Mouse (Mus musculus) heart, adult 2 months (tissue): ENCODE data around the gene Plcb4. TPM values are rescaled to one million over a fixed set of nuclear protein-coding genes. Genes with fewer than 3 reads are reported as not detected.

Experiments
- DNase-seq, 2 experiments: peaks; one replicate each; pipeline ENCODE4 v3.0.0; 2021
- H3K27ac ChIP-seq: fragments of 200-600 bp; 2 replicates; pipeline ENCODE4 v1.8.1; 2022
- H3K27me3 ChIP-seq: fragments of 200-500 bp; 2 replicates; pipeline ENCODE4 v1.6.1; 2012; ENCODE audit warnings: mild to moderate bottlenecking, low read length, inconsistent platforms, mixed read lengths; ENCODE audit not compliant: control insufficient read depth, insufficient read depth
- H3K36me3 ChIP-seq: fragments of 200-500 bp; 2 replicates; pipeline ENCODE4 v1.6.1; 2012; ENCODE audit warnings: low read length, inconsistent platforms; ENCODE audit not compliant: control insufficient read depth, insufficient read depth
- H3K4me1 ChIP-seq: fragments of 200-500 bp; 2 replicates; pipeline ENCODE4 v1.6.1; 2011; ENCODE audit warnings: low read length; ENCODE audit not compliant: control insufficient read depth, insufficient read depth
- H3K4me3 ChIP-seq: fragments of 200-600 bp; 2 replicates; pipeline ENCODE4 v1.8.1; 2022
- H3K79me2 ChIP-seq: fragments of 200-500 bp; replicated peaks from 2 replicates; pipeline ENCODE4 v1.6.1; 2012; ENCODE audit warnings: mild to moderate bottlenecking, inconsistent platforms, low read length, moderate library complexity, mixed read lengths; ENCODE audit not compliant: control insufficient read depth, insufficient read depth
- H3K9ac ChIP-seq: fragments of 200-500 bp; 2 replicates; pipeline ENCODE4 v1.6.1; 2012; ENCODE audit warnings: low read depth, mild to moderate bottlenecking, control low read depth, inconsistent platforms, low read length, mixed read lengths
- CTCF ChIP-seq: fragments of 200-600 bp; IDR thresholded peaks from 2 replicates; pipeline ENCODE4 v1.8.1; 2022; ENCODE audit warnings: antibody characterized with exemption, mild to moderate bottlenecking, moderate library complexity
- EP300 ChIP-seq: fragments of 200-500 bp; IDR thresholded peaks from 2 replicates; pipeline ENCODE4 v1.6.1; 2011; ENCODE audit warnings: low read depth, low read length, control low read depth; ENCODE audit not compliant: insufficient read depth
- POLR2A ChIP-seq: fragments of 200-500 bp; IDR thresholded peaks from 2 replicates; pipeline ENCODE4 v1.6.1; 2011; ENCODE audit warnings: mild to moderate bottlenecking, low read depth, low read length, control low read depth; ENCODE audit not compliant: insufficient read depth
- WGBS: fragments of 180-500 bp; shearing (Covaris S2); methylation state at CpG from one replicate; pipeline ENCODE4 v1.1.7; 2018; 5-methylcytosine and 5-hydroxymethylcytosine counted together
- intact Hi-C: fragments of 180-260 bp; cut with DNase I; formaldehyde crosslinking; loops from one replicate; pipeline ENCODE4 v1.15.1; 2025
- polyA plus RNA-seq: library from polyadenylated mRNA; depleted of rRNA; stranded (reverse); fragments of >200 nt; gene quantifications from 2 replicates; pipeline ENCODE4 v1.2.3, GENCODE M21; 2012
- total RNA-seq, 2 experiments: library from RNA; stranded (reverse); gene quantifications; 2 replicates each; pipeline ENCODE4 v1.2.3; 2021

Plcb4 gene
- total and polyA plus RNA-seq, 3 experiments: 23.1 to 60.2 (median 55.0) TPM

DNA sequence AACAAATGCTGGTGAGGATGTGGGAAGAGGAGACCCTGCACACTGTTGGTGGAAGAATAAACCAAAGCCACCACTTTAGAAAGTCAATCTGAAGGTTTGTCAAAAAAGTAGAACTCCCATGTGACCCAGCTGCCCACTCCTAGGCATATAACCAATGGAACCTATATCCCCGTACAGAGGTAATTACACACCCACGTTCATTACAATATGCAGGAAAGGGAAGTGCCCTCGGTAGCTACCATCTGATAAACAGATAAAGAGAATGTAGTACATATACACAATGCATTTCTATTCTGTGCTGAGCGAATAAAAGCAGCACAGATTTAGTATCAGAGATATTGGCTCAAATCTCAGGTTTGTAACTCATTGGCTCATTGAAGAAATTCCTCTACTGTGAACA is 242.2 kb downstream of the Plcb4 start:
- H3K79me2 ChIP-seq: no peaks in the 10 kb centered on the region; the same call in 1 of the 2 replicates
- intact Hi-C loops: no loop called here
- peaks cover 7% of the 10 kb centered on the region for H3K4me1 ChIP-seq
- H3K9ac ChIP-seq: no peak overlapping the region
- 72% methylated on average over 4 of the region's 4 CpGs for WGBS
- peaks cover 9% of the 10 kb centered on the region for H3K36me3 ChIP-seq
- TF ChIP-seq CTCF (no peak), POLR2A (no peak), EP300 (no peak)
- H3K27me3 ChIP-seq: no peaks in the 10 kb centered on the region
- H3K27ac ChIP-seq: no peak overlapping the region
- DNase-seq: no peak
- H3K4me3 ChIP-seq: no peak overlapping the region

DNA sequence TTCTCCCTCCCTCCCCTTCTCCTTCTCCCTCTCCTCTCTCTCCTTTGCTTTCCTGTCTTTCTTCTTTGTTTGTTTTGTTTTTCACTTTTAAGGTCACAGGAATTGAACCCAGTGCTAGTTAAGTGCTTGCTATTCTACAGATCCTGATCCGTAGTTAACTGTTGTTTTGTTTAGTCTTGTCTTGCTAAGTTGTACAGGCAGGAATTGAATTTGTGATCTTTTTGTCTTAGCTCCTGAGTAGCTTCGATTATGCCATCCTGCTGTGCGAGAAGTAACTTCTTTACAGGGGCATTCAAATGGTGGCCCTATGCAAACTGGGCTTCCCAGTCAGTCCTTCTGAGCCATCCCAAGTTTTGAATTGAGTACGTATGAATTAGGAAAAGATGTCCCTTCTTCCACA is 245.5 kb downstream of the Plcb4 start:
- H3K4me3 ChIP-seq: no peak overlapping the region
- no peaks in the 10 kb centered on the region for H3K27me3 ChIP-seq
- H3K4me1 ChIP-seq: peaks cover 7% of the 10 kb centered on the region
- no peak for DNase-seq
- H3K27ac ChIP-seq: no peak overlapping the region
- peaks cover 10% of the 10 kb centered on the region for H3K36me3 ChIP-seq
- WGBS: 82% methylated on average over 4 of the region's 4 CpGs
- H3K9ac ChIP-seq: no peak overlapping the region
- no peak for TF ChIP-seq CTCF
- no peak for TF ChIP-seq POLR2A
- no peak for TF ChIP-seq EP300
- H3K79me2 ChIP-seq: no peaks in the 10 kb centered on the region; the same call in 1 of the 2 replicates
- intact Hi-C loops: no loop called here

DNA sequence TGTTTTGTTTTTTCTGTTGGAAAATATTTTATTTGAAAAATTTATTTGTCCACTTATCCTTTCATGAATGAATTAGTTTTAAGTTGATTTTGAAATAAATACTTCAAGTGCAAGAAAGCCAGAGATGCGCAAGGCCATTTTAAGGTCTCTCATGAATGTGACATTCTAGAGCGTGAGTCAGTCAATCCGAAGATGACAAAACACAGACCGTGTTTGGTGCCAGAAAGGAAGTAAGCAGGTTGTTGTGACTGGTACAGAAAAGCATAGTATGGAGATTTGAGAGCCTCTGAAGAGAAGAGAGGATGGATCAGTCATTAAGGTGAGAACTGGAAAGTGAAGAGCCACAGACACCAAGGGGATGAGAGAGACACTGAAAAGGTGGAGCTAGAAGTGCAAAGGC is 246.0 kb downstream of the Plcb4 start:
- Histone ChIP-seq H3K9ac (no peak overlapping the region), H3K27ac (no peak overlapping the region), H3K79me2 (no peaks in the 10 kb centered on the region; the same call in 1 of the 2 replicates), H3K27me3 (no peaks in the 10 kb centered on the region), H3K4me3 (no peak overlapping the region), H3K36me3 (peaks cover 8% of the 10 kb centered on the region), H3K4me1 (peaks cover 7% of the 10 kb centered on the region)
- no peak for TF ChIP-seq EP300
- TF ChIP-seq POLR2A: no peak
- TF ChIP-seq CTCF: no peak
- intact Hi-C loops: no loop called here
- no peak for DNase-seq
- WGBS: 63% methylated on average over 4 of the region's 4 CpGs

DNA sequence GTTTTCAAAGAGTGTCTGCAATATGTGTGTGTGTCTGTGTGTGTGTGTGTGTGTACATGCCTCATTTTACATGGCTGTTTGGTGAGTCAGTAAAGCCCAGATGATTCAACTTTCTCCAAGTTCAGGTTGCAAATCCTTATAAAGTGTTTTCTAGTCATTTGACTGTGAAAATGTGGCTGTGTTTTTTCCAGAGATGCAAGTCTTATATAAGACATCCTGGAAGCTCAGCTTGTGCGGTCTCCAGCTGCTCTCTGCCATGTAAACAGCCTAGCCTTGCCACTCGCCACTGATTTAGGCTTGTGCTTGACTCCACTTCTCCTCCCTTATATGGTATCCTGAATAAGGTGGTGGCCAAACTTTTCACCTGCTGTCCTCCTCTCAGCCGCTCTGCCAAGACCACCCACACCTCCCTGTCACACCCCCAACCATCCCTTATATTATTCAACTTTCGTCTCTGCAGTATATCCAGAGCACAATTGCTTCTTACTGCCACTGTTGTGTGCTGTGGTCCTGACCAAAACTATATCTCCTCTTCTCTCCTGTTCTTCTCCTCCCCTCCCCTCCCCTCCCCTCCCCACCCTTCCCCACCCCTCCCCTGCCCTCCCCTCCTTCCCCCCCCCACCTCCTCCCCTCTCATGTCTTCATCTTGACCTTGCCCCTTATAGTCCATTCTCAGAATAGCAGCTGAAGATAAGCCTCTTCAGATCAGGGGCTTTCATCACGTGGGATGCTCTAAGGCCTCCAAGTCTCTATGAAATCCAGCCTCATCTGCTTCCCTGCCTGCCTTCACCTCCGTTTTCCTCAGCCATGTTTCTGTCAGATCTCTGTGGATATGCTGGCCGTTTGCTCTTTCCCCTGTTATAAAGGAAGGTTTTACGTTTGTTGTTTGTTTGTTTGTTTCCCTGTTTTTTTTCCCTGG is 255.8 kb downstream of the Plcb4 start:
- Histone ChIP-seq H3K27me3 (no peaks in the 10 kb centered on the region), H3K36me3 (peaks cover 29% of the 10 kb centered on the region), H3K4me3 (no peak overlapping the region), H3K27ac (peak overlapping the region; percentile 29; the same call in 1 of the 2 replicates), H3K4me1 (peaks cover 16% of the 10 kb centered on the region), H3K9ac (no peak overlapping the region), H3K79me2 (no peaks in the 10 kb centered on the region)
- no peak for DNase-seq
- TF ChIP-seq CTCF (no peak), POLR2A (no peak), EP300 (no peak)
- intact Hi-C loops: loop anchor here (5.0 kb wide), 3 partner anchors 37 to 352 kb away; no protein-coding TSS in a partner anchor
- WGBS: 59% methylated on average over 8 of the region's 8 CpGs

DNA sequence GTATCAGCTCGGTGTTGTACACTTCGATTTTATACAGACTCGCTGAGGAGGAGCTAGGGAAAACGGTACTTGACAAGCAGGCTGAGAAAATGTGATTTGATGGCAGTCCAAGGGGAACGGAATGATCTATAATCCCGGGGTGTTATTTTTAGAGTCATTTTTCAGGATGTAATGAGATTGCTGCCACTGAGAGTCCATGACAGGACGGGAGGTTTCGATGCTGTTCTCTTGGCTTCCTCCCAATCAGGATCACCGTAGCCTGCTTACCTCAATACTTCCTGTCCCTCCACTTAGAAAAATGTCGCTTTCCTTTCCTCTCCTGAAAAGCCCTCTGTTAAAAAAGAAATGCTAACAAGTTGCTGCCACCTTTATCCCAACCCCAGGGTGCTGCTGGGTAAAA is 257.1 kb downstream of the Plcb4 start:
- intact Hi-C loops: loop anchor here (5.0 kb wide), 2 partner anchors 89 to 354 kb away; no protein-coding TSS in a partner anchor
- 9% methylated on average over 10 of the region's 10 CpGs for WGBS
- DNase-seq: peak in 1 of 2 experiments; percentile 10

DNA sequence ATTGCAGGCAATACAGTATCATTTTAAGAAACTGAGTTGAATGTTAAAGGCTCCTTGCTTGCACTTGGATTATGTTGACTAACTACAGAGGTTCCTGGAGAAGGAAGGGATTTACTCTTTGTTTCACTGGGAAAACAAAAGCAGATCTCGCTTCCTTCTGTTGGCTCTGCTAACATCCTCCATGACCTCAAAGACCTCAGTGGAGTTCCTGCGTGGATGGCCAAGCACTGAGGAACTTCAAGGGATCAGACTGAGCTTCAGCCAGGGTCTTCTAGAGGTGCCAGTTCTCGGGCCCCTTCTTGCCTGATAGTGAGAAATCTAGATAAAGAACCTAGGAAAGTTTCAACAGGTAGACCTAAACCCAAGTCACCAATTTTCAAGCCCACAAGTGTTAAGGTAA is 258.2 kb downstream of the Plcb4 start:
- Histone ChIP-seq H3K79me2 (no peaks in the 10 kb centered on the region), H3K4me1 (peaks cover 18% of the 10 kb centered on the region), H3K4me3 (no peak overlapping the region), H3K9ac (no peak overlapping the region), H3K27ac (peak overlapping the region; percentile 2), H3K36me3 (peaks cover 28% of the 10 kb centered on the region), H3K27me3 (no peaks in the 10 kb centered on the region)
- intact Hi-C loops: loop anchor here (5.0 kb wide), 2 partner anchors 90 to 355 kb away; no protein-coding TSS in a partner anchor
- DNase-seq: peak in 1 of 2 experiments; percentile 8
- 42% methylated on average over 3 of the region's 3 CpGs for WGBS
- TF ChIP-seq EP300 (no peak), POLR2A (no peak), CTCF (no peak)

More for the DNA sequence above, 257.1 kb downstream of the Plcb4 start:
- TF ChIP-seq POLR2A (no peak), EP300 (0 out of 2 replicates have a peak, but pooled peaks have one; percentile 45)
- peak overlapping the region; percentile 29 for H3K27ac ChIP-seq
- H3K9ac ChIP-seq: no peak overlapping the region
- H3K79me2 ChIP-seq: no peaks in the 10 kb centered on the region
- H3K4me1 ChIP-seq: peaks cover 18% of the 10 kb centered on the region
- 0 out of 2 replicates have a peak overlapping the region, but pooled peaks have one; percentile 14 for H3K4me3 ChIP-seq
- no peaks in the 10 kb centered on the region for H3K27me3 ChIP-seq
- peaks cover 28% of the 10 kb centered on the region for H3K36me3 ChIP-seq
